Mouse (Mus musculus): ENCODE data around the gene Arid5b.

Gene Arid5b

GRCm38 (mm10) chr10:68268629-68269028 lies 9.9 kb downstream of the Arid5b start:
- DNase-seq: no peak

GRCm38 (mm10) chr10:68263969-68264688 lies 14.4 kb downstream of the Arid5b start:
- no peak for DNase-seq

- no peak for DNase-seq
Observed at GRCm38 (mm10) chr10:68263296-68263968, 15.1 kb downstream of the Arid5b start.

GRCm38 (mm10) chr10:68259601-68260000 lies 18.9 kb downstream of the Arid5b start:
- DNase-seq: no peak

- no peak for DNase-seq
Observed at GRCm38 (mm10) chr10:68257358-68258056, 21.0 kb downstream of the Arid5b start.

GRCm38 (mm10) chr10:68256134-68256533 lies 22.4 kb downstream of the Arid5b start:
- no peak for DNase-seq

GRCm38 (mm10) chr10:68253452-68254117 lies 25.0 kb downstream of the Arid5b start:
- DNase-seq: no peak

- no peak for DNase-seq
Observed at GRCm38 (mm10) chr10:68252650-68253049, 25.9 kb downstream of the Arid5b start.

- DNase-seq: no peak
Observed at GRCm38 (mm10) chr10:68249355-68249782, 29.2 kb downstream of the Arid5b start.

GRCm38 (mm10) chr10:68248281-68249015 lies 30.1 kb downstream of the Arid5b start:
- DNase-seq: no peak

GRCm38 (mm10) chr10:68247490-68248280 lies 30.9 kb downstream of the Arid5b start:
- DNase-seq: peak; percentile 49

GRCm38 (mm10) chr10:68246603-68247247 lies 31.8 kb downstream of the Arid5b start:
- no peak for DNase-seq

GRCm38 (mm10) chr10:68240804-68241485 lies 37.6 kb downstream of the Arid5b start:
- DNase-seq: no peak

GRCm38 (mm10) chr10:68240094-68240803 lies 38.3 kb downstream of the Arid5b start:
- DNase-seq: no peak

GRCm38 (mm10) chr10:68239426-68240070 lies 39.0 kb downstream of the Arid5b start:
- DNase-seq: no peak

- DNase-seq: no peak
Observed at GRCm38 (mm10) chr10:68238707-68239425, 39.7 kb downstream of the Arid5b start.

GRCm38 (mm10) chr10:68238182-68238581 lies 40.4 kb downstream of the Arid5b start:
- no peak for DNase-seq

- no peak for DNase-seq
Observed at GRCm38 (mm10) chr10:68236956-68237455, 41.5 kb downstream of the Arid5b start.

Data from lung, postnatal 10 days (tissue).